Mouse (Mus musculus): Measurements from ENCODE around the gene Zfyve28. TPM values are rescaled to one million over a fixed set of nuclear protein-coding genes. Genes with fewer than 3 reads are reported as not detected.

Zfyve28 gene
- total and polyA plus RNA-seq, 2 experiments from 2014 or later: 0.04 to 0.19 TPM

DNA sequence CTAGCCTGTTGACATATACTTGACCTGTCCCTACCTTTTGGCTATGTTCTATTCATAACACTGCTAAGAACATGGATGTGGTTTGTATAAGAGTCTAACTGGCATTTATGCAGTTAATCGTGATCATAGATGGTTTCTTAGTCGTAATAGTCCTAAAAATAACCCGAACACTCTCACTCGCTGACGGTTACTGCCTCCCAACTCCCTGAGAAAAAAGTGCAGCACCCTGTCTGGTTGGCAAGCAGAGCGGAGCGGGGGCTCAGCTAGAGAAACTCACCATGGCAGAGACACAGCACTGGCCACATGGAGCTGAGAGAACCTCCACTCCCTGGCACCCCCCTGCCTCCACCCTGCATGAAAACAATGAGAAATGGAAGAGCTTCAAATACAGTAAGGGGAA, 7.3 kb downstream of the Zfyve28 start:
- peak; percentile 50; the same call in 1 of the 2 replicates for ATAC-seq (ENCODE audit: insufficient read depth, low read depth)
- H3K9ac ChIP-seq (replicated peaks; ENCODE audit: low read depth, low read length): no peak overlapping the region
- no peak overlapping the region for H3K4me3 ChIP-seq (ENCODE audit: low read depth, low read length)
- 0 out of 2 replicates have a peak, but pooled peaks cover 8% of the 10 kb centered on the region for H3K4me1 ChIP-seq (ENCODE audit: control insufficient read depth, insufficient read depth)
- H3K4me2 ChIP-seq (ENCODE audit: low read depth, low read length): peak overlapping the region; percentile 12; the same call in 1 of the 2 replicates
- no peak for TF ChIP-seq EP300 (IDR thresholded peaks at IDR 0.05; ENCODE audit: low read depth)
- TF ChIP-seq CTCF (IDR thresholded peaks at IDR 0.05; ENCODE audit: low read depth): no peak
- H3K9me3 ChIP-seq (replicated peaks; ENCODE audit: control insufficient read depth, low read length): no peaks in the 10 kb centered on the region
- H3K36me3 ChIP-seq (replicated peaks; ENCODE audit: control insufficient read depth, insufficient read depth, low read length): no peaks in the 10 kb centered on the region
- H3K27me3 ChIP-seq (ENCODE audit: control insufficient read depth, insufficient read depth, low read length): peaks cover 15% of the 10 kb centered on the region
- H3K27ac ChIP-seq (ENCODE audit: low read depth): no peak overlapping the region
- peak; percentile 67 for DNase-seq (ENCODE audit: low spot score)
- WGBS: 20% methylated on average over 7 of the region's 7 CpGs

DNA sequence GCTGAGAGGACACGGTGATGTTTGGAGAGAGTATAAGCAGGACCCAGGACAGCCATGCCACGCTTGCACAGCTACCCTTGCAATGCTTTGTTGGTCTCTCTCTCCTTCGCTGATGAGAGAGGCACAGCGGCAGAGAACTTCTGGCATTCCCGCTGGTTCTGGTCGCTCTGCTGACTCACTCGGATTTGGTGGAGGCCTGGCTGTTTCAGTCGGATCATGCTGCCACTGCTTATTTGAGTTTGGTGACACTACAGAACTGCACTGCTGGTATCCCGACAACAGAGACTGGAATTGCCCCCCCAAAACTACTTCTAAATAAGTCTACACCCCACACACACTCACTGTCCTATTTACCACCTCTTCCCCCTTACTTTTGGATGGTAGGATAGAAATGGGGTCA, 9.0 kb downstream of the Zfyve28 start:
- Histone ChIP-seq H3K9ac (replicated peaks; ENCODE audit: low read depth, low read length) (no peak overlapping the region), H3K4me3 (ENCODE audit: low read depth, low read length) (no peak overlapping the region), H3K27ac (ENCODE audit: low read depth) (no peak overlapping the region), H3K27me3 (ENCODE audit: control insufficient read depth, insufficient read depth, low read length) (peaks cover under 1% of the 10 kb centered on the region; the same call in 1 of the 2 replicates), H3K4me2 (ENCODE audit: low read depth, low read length) (no peak overlapping the region), H3K36me3 (replicated peaks; ENCODE audit: control insufficient read depth, insufficient read depth, low read length) (no peaks in the 10 kb centered on the region), H3K9me3 (replicated peaks; ENCODE audit: control insufficient read depth, low read length) (no peaks in the 10 kb centered on the region), H3K4me1 (ENCODE audit: control insufficient read depth, insufficient read depth) (0 out of 2 replicates have a peak, but pooled peaks cover 8% of the 10 kb centered on the region)
- ATAC-seq (ENCODE audit: insufficient read depth, low read depth): no peak
- WGBS: 75% methylated on average over 9 of the region's 9 CpGs
- no peak for TF ChIP-seq EP300 (IDR thresholded peaks at IDR 0.05; ENCODE audit: low read depth)
- TF ChIP-seq CTCF (IDR thresholded peaks at IDR 0.05; ENCODE audit: low read depth): no peak
- DNase-seq (ENCODE audit: low spot score): no peak

DNA sequence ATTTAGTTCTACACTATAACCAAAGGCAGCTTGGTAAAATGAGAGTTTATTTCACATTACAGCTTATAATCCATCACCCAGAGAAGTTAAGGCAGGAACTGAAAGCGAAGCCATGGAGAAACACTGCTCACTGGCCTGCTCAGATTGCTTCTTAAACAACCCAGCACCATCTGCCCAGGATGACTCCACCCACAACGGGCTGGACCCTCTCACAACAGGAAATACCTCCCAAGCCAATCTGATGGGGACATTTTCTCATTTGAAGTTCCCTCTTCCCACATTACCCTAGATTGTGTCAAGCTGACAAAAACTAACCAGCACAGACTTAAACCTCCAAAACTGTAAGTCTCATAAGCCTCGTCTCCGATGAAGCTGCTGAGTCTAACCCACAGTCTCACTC, 10.2 kb downstream of the Zfyve28 start:
- 74% methylated on average over 4 of the region's 4 CpGs for WGBS

DNA sequence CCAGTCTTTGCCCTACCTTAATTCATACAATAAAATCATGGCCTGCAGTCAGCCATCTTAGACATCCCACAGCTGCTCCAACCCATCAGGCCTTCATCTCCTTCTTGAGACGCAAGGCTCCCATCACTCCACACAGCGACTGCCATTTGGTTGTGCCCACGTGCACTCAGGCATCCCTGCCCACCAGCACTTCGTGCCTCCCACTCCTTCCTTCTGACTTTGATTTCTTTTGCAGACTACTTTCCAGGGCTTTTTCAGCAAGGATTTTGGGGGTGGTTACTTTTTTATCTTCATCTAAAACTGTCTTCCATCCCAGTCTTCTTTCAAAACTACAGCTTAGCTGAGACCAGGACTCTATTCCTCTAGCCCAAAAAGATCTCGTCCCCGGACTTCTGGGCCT, 11.5 kb downstream of the Zfyve28 start:
- 71% methylated on average over 6 of the region's 6 CpGs for WGBS
- H3K9ac ChIP-seq (replicated peaks; ENCODE audit: low read depth, low read length): no peak overlapping the region
- DNase-seq (ENCODE audit: low spot score): no peak
- H3K27me3 ChIP-seq (ENCODE audit: control insufficient read depth, insufficient read depth, low read length): no peaks in the 10 kb centered on the region
- TF ChIP-seq EP300 (IDR thresholded peaks at IDR 0.05; ENCODE audit: low read depth): no peak
- no peak for TF ChIP-seq CTCF (IDR thresholded peaks at IDR 0.05; ENCODE audit: low read depth)
- no peak overlapping the region for H3K27ac ChIP-seq (ENCODE audit: low read depth)
- no peak for ATAC-seq (ENCODE audit: insufficient read depth, low read depth)
- H3K4me1 ChIP-seq (ENCODE audit: control insufficient read depth, insufficient read depth): 0 out of 2 replicates have a peak, but pooled peaks cover 8% of the 10 kb centered on the region
- H3K36me3 ChIP-seq (replicated peaks; ENCODE audit: control insufficient read depth, insufficient read depth, low read length): no peaks in the 10 kb centered on the region
- H3K9me3 ChIP-seq (replicated peaks; ENCODE audit: control insufficient read depth, low read length): no peaks in the 10 kb centered on the region
- H3K4me2 ChIP-seq (ENCODE audit: low read depth, low read length): no peak overlapping the region
- no peak overlapping the region for H3K4me3 ChIP-seq (ENCODE audit: low read depth, low read length)

More for the DNA sequence above, 10.2 kb downstream of the Zfyve28 start:
- no peaks in the 10 kb centered on the region for H3K9me3 ChIP-seq (replicated peaks; ENCODE audit: control insufficient read depth, low read length)
- ATAC-seq (ENCODE audit: insufficient read depth, low read depth) (no peak), DNase-seq (ENCODE audit: low spot score) (no peak)
- no peaks in the 10 kb centered on the region for H3K36me3 ChIP-seq (replicated peaks; ENCODE audit: control insufficient read depth, insufficient read depth, low read length)
- H3K27ac ChIP-seq (ENCODE audit: low read depth): no peak overlapping the region
- no peaks in the 10 kb centered on the region for H3K27me3 ChIP-seq (ENCODE audit: control insufficient read depth, insufficient read depth, low read length)
- H3K4me2 ChIP-seq (ENCODE audit: low read depth, low read length): no peak overlapping the region
- H3K4me3 ChIP-seq (ENCODE audit: low read depth, low read length): no peak overlapping the region
- no peak overlapping the region for H3K9ac ChIP-seq (replicated peaks; ENCODE audit: low read depth, low read length)
- TF ChIP-seq CTCF (IDR thresholded peaks at IDR 0.05; ENCODE audit: low read depth) (no peak), EP300 (IDR thresholded peaks at IDR 0.05; ENCODE audit: low read depth) (no peak)
- H3K4me1 ChIP-seq (ENCODE audit: control insufficient read depth, insufficient read depth): 0 out of 2 replicates have a peak, but pooled peaks cover 8% of the 10 kb centered on the region

DNA sequence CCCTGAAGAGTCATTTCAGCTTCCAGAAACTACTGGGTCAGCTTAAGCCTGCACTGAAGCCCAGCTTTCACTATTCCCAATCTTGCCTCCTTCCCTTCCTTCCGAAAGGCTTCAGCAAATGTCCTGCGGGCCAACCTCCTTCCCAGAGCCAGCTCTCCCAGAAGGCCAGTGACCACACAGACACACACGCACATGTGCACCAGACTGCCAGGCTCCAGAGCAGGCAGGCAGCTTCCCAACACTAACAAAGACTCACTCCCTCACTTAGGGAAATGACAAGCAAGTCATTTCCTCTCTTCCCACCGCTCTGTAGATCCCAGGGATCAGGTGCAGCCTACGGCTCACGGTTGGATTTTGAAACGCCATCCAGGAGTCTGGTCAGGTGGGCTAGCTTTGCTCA, 12.1 kb downstream of the Zfyve28 start:
- no peak overlapping the region for H3K4me3 ChIP-seq (ENCODE audit: low read depth, low read length)
- TF ChIP-seq CTCF (IDR thresholded peaks at IDR 0.05; ENCODE audit: low read depth): no peak
- no peak for TF ChIP-seq EP300 (IDR thresholded peaks at IDR 0.05; ENCODE audit: low read depth)
- H3K36me3 ChIP-seq (replicated peaks; ENCODE audit: control insufficient read depth, insufficient read depth, low read length): no peaks in the 10 kb centered on the region
- H3K27ac ChIP-seq (ENCODE audit: low read depth): no peak overlapping the region
- H3K9me3 ChIP-seq (replicated peaks; ENCODE audit: control insufficient read depth, low read length): no peaks in the 10 kb centered on the region
- H3K27me3 ChIP-seq (ENCODE audit: control insufficient read depth, insufficient read depth, low read length): no peaks in the 10 kb centered on the region
- 0 out of 2 replicates have a peak, but pooled peaks cover 4% of the 10 kb centered on the region for H3K4me1 ChIP-seq (ENCODE audit: control insufficient read depth, insufficient read depth)
- no peak overlapping the region for H3K4me2 ChIP-seq (ENCODE audit: low read depth, low read length)
- 53% methylated on average over 7 of the region's 7 CpGs for WGBS
- peak; percentile 21 for DNase-seq (ENCODE audit: low spot score)
- 0 out of 2 replicates have a peak, but pooled peaks have one; percentile 28 for ATAC-seq (ENCODE audit: insufficient read depth, low read depth)
- no peak overlapping the region for H3K9ac ChIP-seq (replicated peaks; ENCODE audit: low read depth, low read length)

All from heart, postnatal 0 days (tissue).